Mouse (Mus musculus) embryonic facial prominence, embryonic 14.5 days (tissue): ENCODE measurements around the gene Trmt112. TPM values are rescaled to one million over a fixed set of nuclear protein-coding genes. Genes with fewer than 3 reads are reported as not detected.
A peak's percentile ranks its signal among the peaks of the same experiment; 100 is the strongest.

Experiments
- ATAC-seq: fragments of 200-750 bp; cut with Nextera tagmentation; 2 replicates; pipeline ENCODE4 v1.8.0; 2017; ENCODE audit warnings: low read depth, moderate number of reproducible peaks, moderate TSS enrichment
- DNase-seq: peaks from one replicate; pipeline ENCODE4 v3.0.0-alpha.2; 2015; ENCODE audit warnings: low spot score
- H3K27ac ChIP-seq: fragments of 300-500 bp; sonication (generic); replicated peaks from 2 replicates; pipeline ENCODE4 v1.5.1; 2014; ENCODE audit warnings: low read depth, mild to moderate bottlenecking, low read length, moderate library complexity
- H3K27me3 ChIP-seq: fragments of 300-500 bp; sonication (generic); replicated peaks from 2 replicates; pipeline ENCODE4 v1.6.1; 2014; ENCODE audit warnings: low read length; ENCODE audit not compliant: control insufficient read depth, insufficient read depth
- H3K36me3 ChIP-seq: fragments of 300-500 bp; sonication (generic); 2 replicates; pipeline ENCODE4 v1.6.1; 2014; ENCODE audit warnings: low read length, mixed read lengths; ENCODE audit not compliant: control insufficient read depth, insufficient read depth
- H3K4me1 ChIP-seq: fragments of 300-500 bp; sonication (generic); 2 replicates; pipeline ENCODE4 v1.6.1; 2014; ENCODE audit warnings: antibody characterized with exemption, low read length; ENCODE audit not compliant: control insufficient read depth, insufficient read depth
- H3K4me2 ChIP-seq: fragments of 300-500 bp; sonication (generic); 2 replicates; pipeline ENCODE4 v1.6.1; 2014; ENCODE audit warnings: low read depth, mild to moderate bottlenecking, low read length, moderate library complexity, mixed read lengths
- H3K4me3 ChIP-seq: fragments of 300-500 bp; sonication (generic); 2 replicates; pipeline ENCODE4 v1.5.1; 2014; ENCODE audit warnings: low read depth, mild to moderate bottlenecking, low read length
- H3K9ac ChIP-seq: fragments of 300-500 bp; sonication (generic); 2 replicates; pipeline ENCODE4 v1.6.1; 2014; ENCODE audit warnings: low read depth, mild to moderate bottlenecking, low read length, moderate library complexity, mixed read lengths
- H3K9me3 ChIP-seq: fragments of 300-500 bp; sonication (generic); 2 replicates; pipeline ENCODE4 v1.6.1; 2016; ENCODE audit warnings: low read length; ENCODE audit not compliant: control insufficient read depth
- WGBS: fragments of 180-500 bp; shearing (Covaris S2); extraction: QIAGEN DNeasy Blood & Tissue Kit; methylation state at CpG from one replicate; pipeline ENCODE4 v1.1.7; 2014; 5-methylcytosine and 5-hydroxymethylcytosine counted together
- microRNA-seq: library from miRNA; unstranded; fragments of <30 nt; microRNA quantifications from one replicate; pipeline ENCODE4, GENCODE M21; 2016; ENCODE audit warnings: borderline number of aligned reads
- polyA plus RNA-seq: library from polyadenylated mRNA; unstranded; fragments of >200 nt; fragmentation: Nextera tagmentation; extraction: Ambion mirVana; gene quantifications from 2 replicates; pipeline ENCODE4 v1.2.1, GENCODE M21; 2014

Gene Trmt112
- polyA plus RNA-seq, 1 experiment from 2014 or later, result 137 TPM

GRCm38 (mm10) chr19:6952712-6953037 lies 43.2 kb downstream of the Trmt112 start:
- Histone ChIP-seq H3K9ac (peak overlapping the region; percentile 77), H3K27ac (peak overlapping the region; percentile 96), H3K4me3 (peak overlapping the region; percentile 63; the same call in 1 of the 2 replicates), H3K4me2 (peak overlapping the region; percentile 85), H3K4me1 (peaks cover 6% of the 10 kb centered on the region; the same call in 1 of the 2 replicates), H3K36me3 (peaks cover 41% of the 10 kb centered on the region), H3K9me3 (no peaks in the 10 kb centered on the region), H3K27me3 (no peaks in the 10 kb centered on the region)
- ATAC-seq (no peak), DNase-seq (peak; percentile 31)
- WGBS, result 21% methylated on average over 3 of the region's 3 CpGs

GRCm38 (mm10) chr19:6954046-6954445 lies 44.5 kb downstream of the Trmt112 start:
- no peaks in the 10 kb centered on the region for H3K27me3 ChIP-seq
- 62% methylated on average over 9 of the region's 9 CpGs for WGBS
- H3K4me2 ChIP-seq, result no peak overlapping the region
- ATAC-seq (no peak), DNase-seq (no peak)
- no peak overlapping the region for H3K27ac ChIP-seq
- peaks cover 55% of the 10 kb centered on the region for H3K36me3 ChIP-seq
- H3K9me3 ChIP-seq, result no peaks in the 10 kb centered on the region
- H3K4me1 ChIP-seq, result peaks cover 6% of the 10 kb centered on the region; the same call in 1 of the 2 replicates
- 0 out of 2 replicates have a peak overlapping the region, but pooled peaks have one; percentile 28 for H3K9ac ChIP-seq
- H3K4me3 ChIP-seq, result no peak overlapping the region

GRCm38 (mm10) chr19:6955424-6955823 lies 45.9 kb downstream of the Trmt112 start:
- Histone ChIP-seq H3K27me3 (no peaks in the 10 kb centered on the region), H3K36me3 (peaks cover 67% of the 10 kb centered on the region), H3K9ac (no peak overlapping the region), H3K4me1 (no peaks in the 10 kb centered on the region), H3K4me2 (no peak overlapping the region), H3K4me3 (no peak overlapping the region), H3K27ac (no peak overlapping the region), H3K9me3 (no peaks in the 10 kb centered on the region)
- DNase-seq (no peak), ATAC-seq (no peak)
- WGBS, result 86% methylated on average over 7 of the region's 7 CpGs

- Histone ChIP-seq H3K4me3 (no peak overlapping the region), H3K4me1 (no peaks in the 10 kb centered on the region), H3K4me2 (no peak overlapping the region), H3K27me3 (no peaks in the 10 kb centered on the region), H3K36me3 (peaks cover 72% of the 10 kb centered on the region), H3K9me3 (no peaks in the 10 kb centered on the region), H3K9ac (no peak overlapping the region), H3K27ac (no peak overlapping the region)
- DNase-seq (no peak), ATAC-seq (no peak)
- 73% methylated on average over 10 of the region's 10 CpGs for WGBS
Observed at GRCm38 (mm10) chr19:6956461-6956860, 47.0 kb downstream of the Trmt112 start.

Small RNA genes lying within 50 kb of the gene (microRNA-seq; reads per million reads assigned to microRNA genes)
- 1.00 reads per million for gene Mir6990

Other genes starting within 250 kb of the Trmt112 start
- 27.1 and 27.9 TPM in 2 replicates for gene Rps6ka4, start 69.1 kb upstream of the Trmt112 start, polyA plus RNA-seq
- gene Ccdc88b, start 51.5 kb upstream of the Trmt112 start, polyA plus RNA-seq, result 1.2 and 1.3 TPM in 2 replicates
- 218 and 243 TPM in 2 replicates for gene Prdx5, start 408 bp downstream of the Trmt112 start, polyA plus RNA-seq
- 4.7 and 4.8 TPM in 2 replicates for gene Esrra, start 12.1 kb downstream of the Trmt112 start, polyA plus RNA-seq
- 3.4 and 4.8 TPM in 2 replicates for gene Catsperz, start 15.7 kb downstream of the Trmt112 start, polyA plus RNA-seq
- 1.0 and 1.6 TPM in 2 replicates for gene Kcnk4, start 24.8 kb downstream of the Trmt112 start, polyA plus RNA-seq
- 70.7 and 83.3 TPM in 2 replicates for gene Bad, start 32.2 kb downstream of the Trmt112 start, polyA plus RNA-seq
- gene Gpr137, start 32.8 kb downstream of the Trmt112 start, polyA plus RNA-seq, result 29.7 and 35.0 TPM in 2 replicates
- 277 and 302 TPM in 2 replicates for gene Ppp1r14b, start 65.3 kb downstream of the Trmt112 start, polyA plus RNA-seq
- 31.4 and 36.8 TPM in 2 replicates for gene Plcb3, start 66.8 kb downstream of the Trmt112 start, polyA plus RNA-seq
- gene Fkbp2, start 70.8 kb downstream of the Trmt112 start, polyA plus RNA-seq, result 72.4 and 81.0 TPM in 2 replicates
- 41.0 and 43.9 TPM in 2 replicates for gene Vegfb, start 78.0 kb downstream of the Trmt112 start, polyA plus RNA-seq
- 21.7 and 22.1 TPM in 2 replicates for gene Dnajc4, start 82.9 kb downstream of the Trmt112 start, polyA plus RNA-seq
- 21.9 and 22.9 TPM in 2 replicates for gene Nudt22, start 86.4 kb downstream of the Trmt112 start, polyA plus RNA-seq
- 10.1 and 13.4 TPM in 2 replicates for gene Trpt1, start 86.4 kb downstream of the Trmt112 start, polyA plus RNA-seq
- gene Fermt3, start 109.8 kb downstream of the Trmt112 start, polyA plus RNA-seq, result 10.4 and 10.8 TPM in 2 replicates
- 216 and 228 TPM in 2 replicates for gene Stip1, start 130.3 kb downstream of the Trmt112 start, polyA plus RNA-seq
- 27.1 and 30.3 TPM in 2 replicates for gene Macrod1, start 147.1 kb downstream of the Trmt112 start, polyA plus RNA-seq
- 10.4 and 10.5 TPM in 2 replicates for gene Flrt1, start 196.0 kb downstream of the Trmt112 start, polyA plus RNA-seq